Mouse (Mus musculus) MEL (cell line): Measurements from ENCODE around the gene Trpc4. TPM values are rescaled to one million over a fixed set of nuclear protein-coding genes. Genes with fewer than 3 reads are reported as not detected.

Experiments used
- DNase-seq: peaks from one replicate; pipeline ENCODE4 v3.0.0; 2011; ENCODE audit warnings: low read depth, low spot score
- H3K27ac ChIP-seq: 2 replicates; pipeline ENCODE4 v1.5.1; 2012; ENCODE audit warnings: low read depth, mild to moderate bottlenecking, control low read depth, low read length, moderate library complexity; ENCODE audit not compliant: control insufficient read depth
- H3K27me3 ChIP-seq, 2 experiments: fragments of 150-350 bp in 1 of 2; sonication (generic) in 1 of 2; 2 replicates each; pipeline ENCODE4 v1.6.1; 2012; ENCODE audit warnings: low read length in 2 of 2, mild to moderate bottlenecking in 2 of 2, improper control_type of control experiment in 1 of 2, moderate library complexity in 1 of 2; ENCODE audit not compliant: insufficient read depth in 2 of 2, control insufficient read depth in 1 of 2
- H3K36me3 ChIP-seq, 2 experiments: 2 replicates each; pipeline ENCODE4 v1.6.1; 2012 to 2014; ENCODE audit warnings: low read length in 2 of 2, improper control_type of control experiment in 1 of 2, inconsistent platforms in 1 of 2, mild to moderate bottlenecking in 1 of 2; ENCODE audit not compliant: insufficient read depth in 2 of 2, control insufficient read depth in 1 of 2
- H3K4me1 ChIP-seq, 2 experiments: fragments of 150-350 bp in 1 of 2; sonication (generic) in 1 of 2; 2 replicates each; pipeline ENCODE4 v1.6.1; 2012; ENCODE audit warnings: low read length in 2 of 2, improper control_type of control experiment in 1 of 2, mild to moderate bottlenecking in 1 of 2; ENCODE audit not compliant: insufficient read depth in 2 of 2, control insufficient read depth in 1 of 2
- H3K4me3 ChIP-seq, 2 experiments: fragments of 150-350 bp in 1 of 2; sonication (generic) in 1 of 2; 2 replicates each; pipeline ENCODE4 v1.5.1; 2012; ENCODE audit warnings: low read depth in 2 of 2, low read length in 2 of 2, mild to moderate bottlenecking in 2 of 2, moderate library complexity in 2 of 2, control low read depth in 1 of 2, improper control_type of control experiment in 1 of 2; ENCODE audit not compliant: control insufficient read depth in 1 of 2, insufficient read depth in 1 of 2
- H3K79me2 ChIP-seq: 2 replicates; pipeline ENCODE4 v1.6.1; 2012; ENCODE audit warnings: mild to moderate bottlenecking, low read length, moderate library complexity; ENCODE audit not compliant: control insufficient read depth, poor library complexity, insufficient read depth
- H3K9ac ChIP-seq: 2 replicates; pipeline ENCODE4 v1.6.1; 2012; ENCODE audit warnings: low read depth, mild to moderate bottlenecking, control low read depth, low read length, moderate library complexity; ENCODE audit not compliant: control insufficient read depth, poor library complexity, severe bottlenecking
- H3K9me3 ChIP-seq: fragments of 150-350 bp; sonication (generic); replicated peaks from 2 replicates; pipeline ENCODE4 v1.6.1; 2012; ENCODE audit warnings: mild to moderate bottlenecking, low read length, improper control_type of control experiment, moderate library complexity; ENCODE audit not compliant: insufficient read depth
- CHD1 ChIP-seq: IDR thresholded peaks from 2 replicates; pipeline ENCODE4 v1.6.1; 2012; ENCODE audit warnings: low read depth, mild to moderate bottlenecking, inconsistent platforms, low read length, improper control_type of control experiment
- CHD2 ChIP-seq: IDR thresholded peaks from 2 replicates; pipeline ENCODE4 v1.6.1; 2011; ENCODE audit warnings: low read length, improper control_type of control experiment
- EP300 ChIP-seq, 2 experiments: IDR thresholded peaks; 2 replicates each; pipeline ENCODE4 v1.6.1; 2011; ENCODE audit warnings: improper control_type of control experiment in 2 of 2, low read length in 2 of 2, low read depth in 1 of 2, mild to moderate bottlenecking in 1 of 2
- ETS1 ChIP-seq: IDR thresholded peaks from 2 replicates; pipeline ENCODE4 v1.6.1; 2012; ENCODE audit warnings: low read depth, mild to moderate bottlenecking, inconsistent platforms, low read length, improper control_type of control experiment, moderate library complexity
- GATA1 ChIP-seq: IDR thresholded peaks from 2 replicates; pipeline ENCODE4 v1.6.1; 2011; ENCODE audit warnings: low read depth, low read length, improper control_type of control experiment
- JUND ChIP-seq: IDR thresholded peaks from 2 replicates; pipeline ENCODE4 v1.6.1; 2011; ENCODE audit warnings: low read depth, mild to moderate bottlenecking, improper control_type of control experiment, low read length
- KAT2A ChIP-seq: conservative IDR thresholded peaks from 2 replicates; pipeline ENCODE4 v1.6.1; 2012; ENCODE audit warnings: low read depth, low read length, improper control_type of control experiment, inconsistent platforms
- MAZ ChIP-seq: IDR thresholded peaks from 2 replicates; pipeline ENCODE4 v1.6.1; 2012; ENCODE audit warnings: low read depth, mild to moderate bottlenecking, inconsistent platforms, low read length, improper control_type of control experiment
- MXI1 ChIP-seq: IDR thresholded peaks from 2 replicates; pipeline ENCODE4 v1.6.1; 2011; ENCODE audit warnings: mild to moderate bottlenecking, low read depth, low read length, improper control_type of control experiment
- MYC ChIP-seq: IDR thresholded peaks from 2 replicates; pipeline ENCODE4 v1.6.1; 2011; ENCODE audit warnings: low read depth, mild to moderate bottlenecking, low read length, improper control_type of control experiment, moderate library complexity
- NELFE ChIP-seq: IDR thresholded peaks from 2 replicates; pipeline ENCODE4 v1.6.1; 2011; ENCODE audit warnings: low read depth, low read length, improper control_type of control experiment
- POLR2AphosphoS2 ChIP-seq: IDR thresholded peaks from 2 replicates; pipeline ENCODE4 v1.6.1; 2011; ENCODE audit warnings: low read length, improper control_type of control experiment
- RAD21 ChIP-seq: IDR thresholded peaks from 2 replicates; pipeline ENCODE4 v1.6.1; 2011; ENCODE audit warnings: mild to moderate bottlenecking, low read depth, low read length, improper control_type of control experiment
- TAL1 ChIP-seq: IDR thresholded peaks from 2 replicates; pipeline ENCODE4 v1.6.1; 2012; ENCODE audit warnings: mild to moderate bottlenecking, inconsistent platforms, low read length, moderate library complexity, mixed read lengths
- polyA plus RNA-seq, 2 experiments: library from polyadenylated mRNA; stranded (reverse) in 1 of 2; unstranded in 1 of 2; fragments of >175 nt in 1 of 2; fragments of >200 nt in 1 of 2; gene quantifications; 2 replicates each; pipeline versions ENCODE4 v1.2.1 to v1.2.4; 2012; ENCODE audit warnings: low replicate concordance in 2 of 2, low read depth in 1 of 2; ENCODE audit not compliant: insufficient read length in 2 of 2, insufficient read depth in 1 of 2, missing spikeins in 1 of 2
- total RNA-seq: library from RNA; depleted of rRNA; stranded (reverse); fragments of 300-350 nt; gene quantifications from 2 replicates; pipeline ENCODE4 v1.2.3, GENCODE M21; 2012

The Trpc4 gene
- total and polyA plus RNA-seq, 3 experiments = not detected

DNA sequence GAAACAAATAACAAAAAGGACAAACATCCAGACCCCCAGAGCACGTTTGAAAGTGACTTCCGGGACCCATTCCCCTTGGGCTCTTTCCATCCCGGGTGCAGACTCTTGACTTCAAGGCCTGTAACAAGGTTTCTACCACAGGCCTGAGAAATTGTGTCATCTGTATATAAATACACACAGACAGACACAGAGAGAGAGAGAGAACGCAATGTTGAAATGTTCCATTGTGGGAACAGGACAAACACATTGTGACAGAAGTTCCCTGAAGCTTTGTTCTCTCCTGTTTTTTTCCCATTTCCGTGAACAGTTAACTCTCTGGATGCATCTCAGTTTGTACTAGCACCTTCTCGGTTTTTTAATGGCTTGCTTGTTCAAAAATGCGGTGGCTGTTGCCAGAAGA lies 118.8 kb downstream of the Trpc4 start (continued):
- TF ChIP-seq TAL1 = no peak
- TF ChIP-seq MAZ = no peak
- TF ChIP-seq RAD21 = no peak
- no peak for TF ChIP-seq GATA1

DNA sequence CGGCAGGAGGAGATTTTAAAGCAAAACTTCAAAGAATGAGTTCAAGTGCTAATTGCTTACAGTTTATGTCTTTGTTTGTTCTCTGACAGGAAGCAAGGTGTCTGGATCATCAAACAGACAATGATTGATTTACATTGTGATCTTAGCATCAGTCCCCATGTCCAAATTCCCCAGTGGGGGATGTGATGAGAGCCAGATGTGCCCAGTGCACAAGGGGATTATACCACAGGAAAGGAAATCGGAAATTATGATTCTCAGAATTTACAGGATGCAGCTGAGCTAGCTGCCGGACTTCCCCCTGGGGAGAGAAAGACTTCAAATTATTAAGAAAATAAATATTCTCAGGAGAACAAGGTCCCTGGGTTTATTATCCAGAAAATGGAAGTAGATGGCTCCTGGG lies 133.9 kb downstream of the Trpc4 start:
- H3K27ac ChIP-seq = no peak overlapping the region
- H3K79me2 ChIP-seq = no peaks in the 10 kb centered on the region
- TF ChIP-seq MXI1 (no peak), KAT2A (no peak), ETS1 (no peak), MYC (no peak)
- no peaks in the 10 kb centered on the region for H3K27me3 ChIP-seq
- H3K4me3 ChIP-seq = no peak overlapping the region
- H3K36me3 ChIP-seq = no peaks in the 10 kb centered on the region
- H3K9me3 ChIP-seq = no peaks in the 10 kb centered on the region
- H3K9ac ChIP-seq = no peak overlapping the region
- H3K4me1 ChIP-seq = no peaks in the 10 kb centered on the region
- DNase-seq = no peak

DNA sequence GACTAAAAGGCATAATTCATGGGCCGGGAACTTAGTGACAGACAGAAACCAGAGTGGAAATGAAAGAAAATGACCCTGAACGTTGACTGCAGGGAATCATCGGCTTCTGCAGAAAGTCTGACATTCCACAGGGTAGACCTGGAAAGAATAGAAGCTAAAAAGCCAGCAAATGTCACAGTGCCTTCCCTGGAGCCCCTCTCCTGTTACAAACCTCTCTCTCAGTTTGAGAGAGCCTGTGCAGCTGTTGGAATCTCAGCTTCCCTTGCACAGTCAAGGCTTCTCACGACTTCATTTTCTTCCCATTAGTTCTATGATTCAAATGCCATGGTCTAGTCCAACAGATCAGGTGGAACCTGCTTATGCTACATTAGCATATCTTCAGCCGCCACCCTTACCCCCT lies 154.8 kb downstream of the Trpc4 start:
- no peak overlapping the region for H3K27ac ChIP-seq
- H3K79me2 ChIP-seq = no peaks in the 10 kb centered on the region
- no peak overlapping the region for H3K4me3 ChIP-seq
- no peak for DNase-seq
- no peaks in the 10 kb centered on the region for H3K9me3 ChIP-seq
- TF ChIP-seq CHD1 (no peak), NELFE (no peak), JUND (no peak), EP300 (IDR thresholded peaks at IDR 0.05; ENCODE audit: low read depth in 1 of 2, low read length in 2 of 2) (no peak)
- no peaks in the 10 kb centered on the region for H3K36me3 ChIP-seq
- H3K27me3 ChIP-seq = no peaks in the 10 kb centered on the region
- H3K9ac ChIP-seq = no peak overlapping the region
- H3K4me1 ChIP-seq = no peaks in the 10 kb centered on the region

DNA sequence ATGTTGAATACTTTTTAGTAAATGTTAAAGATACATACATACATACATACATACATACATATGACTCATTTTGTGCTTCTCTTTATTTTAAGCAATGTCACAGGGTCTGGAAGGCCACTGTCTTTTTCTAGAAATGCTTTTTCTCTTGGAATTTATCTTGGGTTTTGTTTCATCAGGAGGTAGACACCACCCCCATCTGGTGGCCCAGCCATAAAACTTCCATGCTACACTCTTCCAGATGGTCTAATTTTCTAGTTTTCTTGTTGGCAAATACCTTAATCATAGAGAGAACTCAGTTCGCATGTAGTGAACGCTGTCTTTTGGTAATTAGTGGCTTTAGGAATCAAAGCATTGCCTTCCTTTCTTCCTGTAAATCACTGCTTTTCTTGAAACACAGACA lies 158.2 kb downstream of the Trpc4 start:
- TF ChIP-seq POLR2AphosphoS2 (no peak), TAL1 (no peak), CHD2 (no peak)
- H3K79me2 ChIP-seq = no peaks in the 10 kb centered on the region
- no peak overlapping the region for H3K27ac ChIP-seq
- no peaks in the 10 kb centered on the region for H3K27me3 ChIP-seq
- H3K36me3 ChIP-seq = no peaks in the 10 kb centered on the region
- H3K9ac ChIP-seq = no peak overlapping the region
- no peak for DNase-seq
- H3K4me1 ChIP-seq = no peaks in the 10 kb centered on the region
- no peaks in the 10 kb centered on the region for H3K9me3 ChIP-seq
- no peak overlapping the region for H3K4me3 ChIP-seq
